Mouse (Mus musculus): Measurements from ENCODE around the gene BC051142.

DNA sequence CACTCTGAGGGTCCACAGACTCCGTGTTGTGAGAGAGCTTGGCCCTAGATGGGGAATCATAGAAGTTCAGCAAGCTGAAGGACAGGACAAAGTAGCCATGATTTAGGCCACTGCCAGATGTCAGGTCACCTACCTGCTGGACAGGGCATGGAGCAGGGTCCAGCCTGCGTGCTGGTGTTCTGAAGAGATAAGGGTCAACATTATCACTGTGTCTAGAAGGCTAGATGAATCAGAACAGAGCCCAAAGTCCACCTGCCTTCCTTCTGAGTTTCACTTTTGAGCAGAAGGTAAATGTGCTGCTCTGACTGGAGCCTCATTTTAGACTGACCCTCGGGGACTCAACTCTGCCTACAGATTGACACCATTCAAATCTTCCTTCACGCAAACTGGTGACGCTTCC lies 44.1 kb upstream of the BC051142 start, which contains the start of gene Btnl2:
- no peak for TF ChIP-seq CTCF (IDR thresholded peaks at IDR 0.05; ENCODE audit: low read depth)
- TF ChIP-seq EP300 (IDR thresholded peaks at IDR 0.05; ENCODE audit: low read depth), result no peak

All from heart, postnatal 0 days (tissue).